Mouse (Mus musculus): ENCODE measurements around the gene Dnpep.

The Dnpep gene

GRCm38 (mm10) chr1:75358009-75358408 lies 40.2 kb upstream of the Dnpep start:
- Histone ChIP-seq H3K4me3 (replicated peaks; ENCODE audit: low read length) (no peak overlapping the region), H3K27me3 (ENCODE audit: insufficient read depth, low read length) (peaks cover 51% of the 10 kb centered on the region), H3K4me1 (replicated peaks; ENCODE audit: low read depth, low read length) (peaks cover 38% of the 10 kb centered on the region), H3K36me3 (ENCODE audit: insufficient read depth, low read length) (no peaks in the 10 kb centered on the region), H3K9me3 (ENCODE audit: low read length) (peaks cover 9% of the 10 kb centered on the region; the same call in 1 of the 2 replicates)
- TF ChIP-seq NANOG (IDR thresholded peaks at IDR 0.05; ENCODE audit: borderline replicate concordance, low read length) (no peak), CTCF (conservative IDR thresholded peaks at IDR 0.05; ENCODE audit: low read length) (no peak), POU5F1 (IDR thresholded peaks at IDR 0.05; ENCODE audit: borderline replicate concordance, low read length) (no peak)

- Histone ChIP-seq H3K27me3 (ENCODE audit: insufficient read depth, low read length) (peaks cover 47% of the 10 kb centered on the region), H3K9me3 (ENCODE audit: low read length) (peaks cover 9% of the 10 kb centered on the region; the same call in 1 of the 2 replicates), H3K36me3 (ENCODE audit: insufficient read depth, low read length) (no peaks in the 10 kb centered on the region), H3K4me3 (replicated peaks; ENCODE audit: low read length) (no peak overlapping the region), H3K4me1 (replicated peaks; ENCODE audit: low read depth, low read length) (peaks cover 32% of the 10 kb centered on the region)
- TF ChIP-seq CTCF (conservative IDR thresholded peaks at IDR 0.05; ENCODE audit: low read length) (no peak), POU5F1 (IDR thresholded peaks at IDR 0.05; ENCODE audit: borderline replicate concordance, low read length) (no peak), NANOG (IDR thresholded peaks at IDR 0.05; ENCODE audit: borderline replicate concordance, low read length) (no peak)
Measured at GRCm38 (mm10) chr1:75357261-75357660, 39.5 kb upstream of the Dnpep start.

GRCm38 (mm10) chr1:75349275-75349674 lies 31.5 kb upstream of the Dnpep start:
- no peak for TF ChIP-seq NANOG (IDR thresholded peaks at IDR 0.05; ENCODE audit: borderline replicate concordance, low read length)
- no peak for TF ChIP-seq CTCF (conservative IDR thresholded peaks at IDR 0.05; ENCODE audit: low read length)
- no peak for TF ChIP-seq POU5F1 (IDR thresholded peaks at IDR 0.05; ENCODE audit: borderline replicate concordance, low read length)
- Histone ChIP-seq H3K4me3 (replicated peaks; ENCODE audit: low read length) (no peak overlapping the region), H3K36me3 (ENCODE audit: insufficient read depth, low read length) (no peaks in the 10 kb centered on the region), H3K27me3 (ENCODE audit: insufficient read depth, low read length) (peaks cover 12% of the 10 kb centered on the region; the same call in 1 of the 2 replicates), H3K9me3 (ENCODE audit: low read length) (no peaks in the 10 kb centered on the region), H3K4me1 (replicated peaks; ENCODE audit: low read depth, low read length) (peaks cover 46% of the 10 kb centered on the region)

GRCm38 (mm10) chr1:75347279-75347678 lies 29.5 kb upstream of the Dnpep start:
- Histone ChIP-seq H3K4me3 (replicated peaks; ENCODE audit: low read length) (no peak overlapping the region), H3K27me3 (ENCODE audit: insufficient read depth, low read length) (peaks cover 8% of the 10 kb centered on the region; the same call in 1 of the 2 replicates), H3K9me3 (ENCODE audit: low read length) (no peaks in the 10 kb centered on the region), H3K36me3 (ENCODE audit: insufficient read depth, low read length) (no peaks in the 10 kb centered on the region), H3K4me1 (replicated peaks; ENCODE audit: low read depth, low read length) (peaks cover 58% of the 10 kb centered on the region)
- TF ChIP-seq POU5F1 (IDR thresholded peaks at IDR 0.05; ENCODE audit: borderline replicate concordance, low read length) (no peak), CTCF (conservative IDR thresholded peaks at IDR 0.05; ENCODE audit: low read length) (no peak), NANOG (IDR thresholded peaks at IDR 0.05; ENCODE audit: borderline replicate concordance, low read length) (no peak)

DNA sequence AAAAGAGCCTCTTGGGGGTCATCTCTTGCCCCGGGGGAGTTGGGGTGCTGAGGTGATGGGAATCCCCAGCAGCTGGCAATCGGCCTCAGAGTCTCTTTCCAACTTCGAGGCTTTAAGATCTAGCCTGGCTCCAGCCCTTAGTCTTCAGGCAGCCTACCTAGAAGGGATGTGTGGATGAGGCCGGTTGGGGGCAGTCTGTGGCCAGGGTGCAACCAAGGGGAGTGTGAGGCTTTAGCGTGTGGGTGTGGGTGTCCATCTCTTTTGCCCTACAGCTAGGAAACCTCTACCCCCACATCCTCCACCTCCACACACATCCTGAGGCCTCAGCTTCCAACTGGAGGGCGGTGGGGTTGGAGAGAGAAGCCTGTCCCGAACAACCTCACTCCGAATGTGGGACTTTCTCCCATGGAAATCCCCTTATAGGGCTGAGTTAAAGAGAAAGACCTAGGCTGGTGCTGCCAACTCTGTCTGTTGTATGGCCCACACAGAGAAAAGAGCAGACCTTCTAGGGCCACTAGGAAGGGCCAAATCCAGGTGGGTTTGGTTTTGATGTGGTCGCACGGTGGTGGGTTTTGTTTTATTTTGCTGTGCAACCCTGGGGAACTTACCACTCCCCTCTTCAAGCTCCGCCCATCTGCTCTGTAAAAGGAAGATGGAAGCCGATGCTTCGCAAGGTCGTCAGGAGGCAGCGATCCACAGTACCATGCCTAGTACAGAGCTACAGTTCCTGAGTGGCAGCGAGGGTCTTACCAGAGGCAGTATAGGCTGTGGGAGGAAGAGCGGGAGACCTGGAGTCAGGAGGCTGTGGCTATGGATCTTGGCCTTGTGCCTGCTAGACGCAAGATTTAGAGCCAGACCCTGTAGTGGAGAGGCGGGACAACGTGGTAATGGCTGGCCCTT lies 27.5 kb upstream of the Dnpep start:
- H3K36me3 ChIP-seq (ENCODE audit: insufficient read depth, low read length), result no peaks in the 10 kb centered on the region
- H3K27me3 ChIP-seq (ENCODE audit: insufficient read depth, low read length), result peaks cover 8% of the 10 kb centered on the region; the same call in 1 of the 2 replicates
- no peak for TF ChIP-seq CTCF (conservative IDR thresholded peaks at IDR 0.05; ENCODE audit: low read length)
- no peak for TF ChIP-seq POU5F1 (IDR thresholded peaks at IDR 0.05; ENCODE audit: borderline replicate concordance, low read length)
- TF ChIP-seq NANOG (IDR thresholded peaks at IDR 0.05; ENCODE audit: borderline replicate concordance, low read length), result no peak
- peak overlapping the region; percentile 73 for H3K4me3 ChIP-seq (replicated peaks; ENCODE audit: low read length)
- peaks cover 60% of the 10 kb centered on the region for H3K4me1 ChIP-seq (replicated peaks; ENCODE audit: low read depth, low read length)
- H3K9me3 ChIP-seq (ENCODE audit: low read length), result no peaks in the 10 kb centered on the region

DNA sequence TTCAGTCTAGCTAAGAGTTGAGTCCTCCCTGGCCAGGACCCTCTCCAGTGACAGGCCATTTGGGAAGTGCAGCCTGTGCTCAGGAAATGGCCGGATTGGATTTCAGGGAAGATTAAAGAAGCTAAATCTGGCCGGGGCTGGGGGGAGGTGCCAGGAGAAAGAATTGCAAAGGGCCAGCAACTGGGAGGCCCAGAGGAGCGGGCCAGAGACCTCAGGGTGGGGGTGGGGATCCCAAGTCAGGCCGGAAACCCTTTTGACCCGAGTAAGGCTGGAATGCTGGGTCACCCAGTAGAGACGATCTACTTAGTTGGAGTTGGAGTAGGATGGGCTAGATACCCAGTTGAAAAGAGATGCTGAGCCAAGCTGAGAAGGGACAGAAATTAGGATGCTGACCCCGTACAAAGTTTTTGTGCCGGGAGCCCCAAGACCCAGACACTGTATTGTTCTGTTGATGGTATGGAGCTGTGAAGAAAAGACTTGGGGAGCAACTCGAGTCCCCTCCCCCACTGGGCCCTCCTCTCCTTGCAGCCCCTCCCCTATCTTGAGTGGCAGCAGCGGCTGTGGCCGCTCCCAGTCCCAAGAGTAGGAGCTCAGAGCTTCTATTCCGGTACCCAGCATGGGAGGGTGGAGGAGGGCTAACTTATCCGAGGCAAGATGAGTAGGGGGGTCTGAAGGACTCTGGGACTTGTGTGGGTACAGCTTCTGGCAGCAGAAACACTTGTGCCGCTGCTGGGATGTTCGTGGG lies 26.7 kb upstream of the Dnpep start:
- no peak for TF ChIP-seq CTCF (conservative IDR thresholded peaks at IDR 0.05; ENCODE audit: low read length)
- no peak for TF ChIP-seq POU5F1 (IDR thresholded peaks at IDR 0.05; ENCODE audit: borderline replicate concordance, low read length)
- no peak for TF ChIP-seq NANOG (IDR thresholded peaks at IDR 0.05; ENCODE audit: borderline replicate concordance, low read length)
- Histone ChIP-seq H3K9me3 (ENCODE audit: low read length) (no peaks in the 10 kb centered on the region), H3K27me3 (ENCODE audit: insufficient read depth, low read length) (peaks cover 8% of the 10 kb centered on the region; the same call in 1 of the 2 replicates), H3K4me3 (replicated peaks; ENCODE audit: low read length) (peak overlapping the region; percentile 73), H3K4me1 (replicated peaks; ENCODE audit: low read depth, low read length) (peaks cover 55% of the 10 kb centered on the region), H3K36me3 (ENCODE audit: insufficient read depth, low read length) (no peaks in the 10 kb centered on the region)

GRCm38 (mm10) chr1:75342874-75343416 lies 25.2 kb upstream of the Dnpep start:
- Histone ChIP-seq H3K36me3 (ENCODE audit: insufficient read depth, low read length) (no peaks in the 10 kb centered on the region), H3K4me1 (replicated peaks; ENCODE audit: low read depth, low read length) (peaks cover 54% of the 10 kb centered on the region), H3K27me3 (ENCODE audit: insufficient read depth, low read length) (peaks cover 10% of the 10 kb centered on the region), H3K4me3 (replicated peaks; ENCODE audit: low read length) (no peak overlapping the region), H3K9me3 (ENCODE audit: low read length) (no peaks in the 10 kb centered on the region)
- TF ChIP-seq POU5F1 (IDR thresholded peaks at IDR 0.05; ENCODE audit: borderline replicate concordance, low read length) (no peak), CTCF (conservative IDR thresholded peaks at IDR 0.05; ENCODE audit: low read length) (peak; percentile 85)

DNA sequence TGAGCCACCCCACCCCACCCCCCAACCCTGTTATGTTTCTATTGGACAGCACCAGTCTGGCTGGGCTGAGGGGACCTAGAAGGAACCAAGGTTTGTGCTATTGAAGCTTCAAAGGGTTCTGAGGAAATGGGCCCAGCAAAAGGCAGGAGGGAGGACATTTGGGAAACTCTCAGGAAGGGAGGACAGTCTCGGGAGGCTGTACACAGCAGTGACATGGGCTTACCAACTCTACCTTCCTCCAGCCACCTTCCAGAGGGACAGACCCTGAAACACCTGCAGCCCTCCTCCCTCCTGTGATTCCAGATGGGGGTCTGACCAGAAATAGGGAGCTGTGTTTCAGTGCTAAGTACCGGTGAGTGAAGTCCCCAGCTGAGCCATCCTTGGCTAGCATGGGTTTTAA lies 22.7 kb upstream of the Dnpep start:
- no peak for TF ChIP-seq POU5F1 (IDR thresholded peaks at IDR 0.05; ENCODE audit: borderline replicate concordance, low read length)
- TF ChIP-seq NANOG (IDR thresholded peaks at IDR 0.05; ENCODE audit: borderline replicate concordance, low read length), result no peak
- no peak for TF ChIP-seq CTCF (conservative IDR thresholded peaks at IDR 0.05; ENCODE audit: low read length)
- H3K27me3 ChIP-seq (ENCODE audit: insufficient read depth, low read length), result peaks cover 4% of the 10 kb centered on the region; the same call in 1 of the 2 replicates
- H3K9me3 ChIP-seq (ENCODE audit: low read length), result no peaks in the 10 kb centered on the region
- H3K36me3 ChIP-seq (ENCODE audit: insufficient read depth, low read length), result no peaks in the 10 kb centered on the region
- peaks cover 40% of the 10 kb centered on the region for H3K4me1 ChIP-seq (replicated peaks; ENCODE audit: low read depth, low read length)
- H3K4me3 ChIP-seq (replicated peaks; ENCODE audit: low read length), result no peak overlapping the region
